26 mouse cellular contexts compared by ENCODE assay signal in genomic region chr19:11321123-11321522, GRCm38 (mm10). TPM values are rescaled to one million over a fixed set of nuclear protein-coding genes. Genes with fewer than 3 reads are reported as not detected.
DNase-seq lines count a peak whose midpoint lies in the region; ATAC-seq and TF ChIP-seq lines count a peak whose summit lies in the region.
"Had no signal": no experiment of that assay in that cellular context is flagged by ENCODE, and none has a peak within 500 bp of the region (broad histone marks: within the 10 kb centered on the region; RNA-seq: fewer than 3 reads in every experiment).

No protein-coding gene starts in this region.

- TF ChIP-seq EP300 in lung, postnatal 0 days (IDR thresholded peaks at IDR 0.05), result no peak

- H3K9me3 ChIP-seq in heart, embryonic 10.5 days, result no peaks in the 10 kb centered on the region
- H3K9me3 ChIP-seq in lung, postnatal 0 days (ENCODE audit: low read length), result no peaks in the 10 kb centered on the region
- H3K9me3 ChIP-seq: forebrain, embryonic 12.5 days; hindbrain, embryonic 12.5 days had no signal

- no peak overlapping the region for H3K4me2 ChIP-seq in lung, postnatal 0 days (replicated peaks; ENCODE audit: low read depth, low read length)
- H3K4me2 ChIP-seq: embryonic facial prominence, embryonic 12.5 days; forebrain, embryonic 12.5 days; hindbrain, embryonic 12.5 days had no signal

- DNase-seq in heart, adult 8-10 months (ENCODE audit: low spot score), result peak; percentile 16
- DNase-seq in heart, embryonic 10.5 days (ENCODE audit: low spot score), result no peak
- DNase-seq in lung, postnatal 0 days (ENCODE audit: low spot score), result peak; percentile 6
- no peak for DNase-seq in lung, postnatal 25 days (ENCODE audit: low spot score)
- DNase-seq in layer of hippocampus, postnatal 14 days (ENCODE audit: low spot score in 2 of 2), result no peak
- DNase-seq in cerebellum, postnatal 25 days, result no peak
- DNase-seq: adrenal gland, adult 8-10 months; adrenal gland, postnatal 36 days; cerebellum, adult 11 months; cerebellum, adult 8-10 months; cerebellum, postnatal 14 days; gastrocnemius, postnatal 14 days; heart, postnatal 10 days; heart, postnatal 4 days had no signal

- H3K4me3 ChIP-seq in heart, embryonic 10.5 days, result no peak overlapping the region
- H3K4me3 ChIP-seq in lung, postnatal 0 days (ENCODE audit: low read depth, low read length), result no peak overlapping the region
- H3K4me3 ChIP-seq in macrophage (ENCODE audit: inconsistent target), result no peak overlapping the region
- H3K4me3 ChIP-seq: embryonic facial prominence, embryonic 12.5 days; forebrain, embryonic 12.5 days; hindbrain, embryonic 12.5 days had no signal

- H3K27ac ChIP-seq in heart, embryonic 10.5 days, result no peak overlapping the region
- no peak overlapping the region for H3K27ac ChIP-seq in lung, postnatal 0 days (ENCODE audit: low read length)
- H3K27ac ChIP-seq in macrophage, result peak overlapping the region; percentile 80
- H3K27ac ChIP-seq: embryonic facial prominence, embryonic 12.5 days; forebrain, embryonic 12.5 days; hindbrain, embryonic 12.5 days had no signal

- H3K4me1 ChIP-seq in heart, embryonic 10.5 days, result no peaks in the 10 kb centered on the region
- no peaks in the 10 kb centered on the region for H3K4me1 ChIP-seq in lung, postnatal 0 days (ENCODE audit: insufficient read depth, low read depth, low read length)
- H3K4me1 ChIP-seq: embryonic facial prominence, embryonic 12.5 days; forebrain, embryonic 12.5 days; hindbrain, embryonic 12.5 days had no signal

- no peak for TF ChIP-seq CTCF in lung, postnatal 0 days (IDR thresholded peaks at IDR 0.05)

- peaks cover 10% of the 10 kb centered on the region; the same call in 1 of the 2 replicates for H3K79me2 ChIP-seq in macrophage (ENCODE audit: inconsistent target)

- H3K36me3 ChIP-seq in heart, embryonic 10.5 days, result no peaks in the 10 kb centered on the region
- H3K36me3 ChIP-seq in lung, postnatal 0 days (ENCODE audit: insufficient read depth, low read length), result no peaks in the 10 kb centered on the region
- peaks cover 14% of the 10 kb centered on the region; the same call in 1 of the 2 replicates for H3K36me3 ChIP-seq in macrophage (ENCODE audit: inconsistent target)
- H3K36me3 ChIP-seq: embryonic facial prominence, embryonic 12.5 days; forebrain, embryonic 12.5 days; hindbrain, embryonic 12.5 days had no signal

- H3K9ac ChIP-seq in lung, postnatal 0 days (replicated peaks; ENCODE audit: low read depth), result no peak overlapping the region
- H3K9ac ChIP-seq: embryonic facial prominence, embryonic 12.5 days; forebrain, embryonic 12.5 days; hindbrain, embryonic 12.5 days had no signal

- ATAC-seq in lung, postnatal 0 days, result no peak
- ATAC-seq: forebrain, embryonic 16.5 days; hindbrain, embryonic 16.5 days; inflammation-experienced regulatory T-cells, adult 6 months had no signal

- H3K27me3 ChIP-seq in heart, embryonic 10.5 days (ENCODE audit: insufficient read depth, poor library complexity, severe bottlenecking), result no peaks in the 10 kb centered on the region
- no peaks in the 10 kb centered on the region for H3K27me3 ChIP-seq in lung, postnatal 0 days (replicated peaks; ENCODE audit: insufficient read depth, low read length)
- H3K27me3 ChIP-seq: CH12.LX; embryonic facial prominence, embryonic 12.5 days; forebrain, embryonic 12.5 days; hindbrain, embryonic 12.5 days had no signal

- WGBS in heart, embryonic 10.5 days, result 87% methylated on average over 1 of the region's 1 CpGs
- 57% methylated on average over 1 of the region's 1 CpGs for WGBS in lung, postnatal 0 days
- WGBS in macrophage (ENCODE audit: missing documents), result 13% methylated on average over 1 of the region's 1 CpGs

RNA-seq across cellular contexts. Expression of gene Ms4a14, which starts 6.9 kb away (rescaled TPM):
- under 1 TPM in 3 of 4 experiments, not detected in 1; 0.12 to 0.20 (median 0.13) TPM for total RNA-seq in heart, adult 8-10 months (2022)
- polyA plus RNA-seq in heart, embryonic 10.5 days (2016; fragmentation: Nextera tagmentation; extraction: Ambion mirVana), result not detected in 2 replicates
- 0.05 and 0.07 TPM in 2 replicates for polyA plus RNA-seq in lung, postnatal 0 days (2015; fragmentation: Nextera tagmentation; extraction: Ambion mirVana)
- 100 to 1,000 TPM; 120 to 991 (median 624) TPM for total RNA-seq in macrophage (2018; cell fraction: chromatin; rRNA removed)
- total RNA-seq in macrophage (2018; cell fraction: cytosol; rRNA removed), result 100 to 1,000 TPM in 2 of 26 experiments, 10 to 100 TPM in 24; 24.9 to 106 (median 61.5) TPM
- total RNA-seq in macrophage (2018; cell fraction: nucleus; rRNA removed), result 100 to 1,000 TPM; 172 to 781 (median 506) TPM
- polyA plus RNA-seq in macrophage (2018), result 36.7 to 102 TPM (median 69.8 TPM) in 3 replicates
- total RNA-seq in layer of hippocampus, postnatal 14 days (2021), result not detected
- total RNA-seq: CH12.LX; heart, postnatal 4 days had no signal
- polyA plus RNA-seq: embryonic facial prominence, embryonic 12.5 days; forebrain, embryonic 12.5 days; forebrain, embryonic 16.5 days; hindbrain, embryonic 12.5 days; hindbrain, embryonic 16.5 days; inflammation-experienced regulatory T-cells, adult 6 months had no signal

RNA-seq across cellular contexts. Expression of gene Ms4a7, which starts 14.8 kb away (rescaled TPM):
- total RNA-seq in heart, adult 8-10 months (2022), result 1 to 10 TPM in 2 of 4 experiments, under 1 TPM in 2; 0.59 to 1.9 (median 1.2) TPM
- not detected in 2 replicates for polyA plus RNA-seq in heart, embryonic 10.5 days (2016; fragmentation: Nextera tagmentation; extraction: Ambion mirVana)
- 11.2 and 12.6 TPM in 2 replicates for polyA plus RNA-seq in lung, postnatal 0 days (2015; fragmentation: Nextera tagmentation; extraction: Ambion mirVana)
- total RNA-seq in macrophage (2018; cell fraction: chromatin; rRNA removed), result 1,000 to 10,000 TPM in 13 of 26 experiments, 100 to 1,000 TPM in 13; 303 to 1,575 (median 1,009) TPM
- 1,000 to 10,000 TPM in 25 of 26 experiments, 100 to 1,000 TPM in 1; 984 to 1,503 (median 1,237) TPM for total RNA-seq in macrophage (2018; cell fraction: cytosol; rRNA removed)
- total RNA-seq in macrophage (2018; cell fraction: nucleus; rRNA removed), result 1,000 to 10,000 TPM in 23 of 26 experiments, 100 to 1,000 TPM in 3; 589 to 1,469 (median 1,159) TPM
- 1,229 to 1,780 TPM (median 1,290 TPM) in 3 replicates for polyA plus RNA-seq in macrophage (2018)
- total RNA-seq in layer of hippocampus, postnatal 14 days (2021), result under 1 TPM; 0.28 to 0.69 TPM

RNA-seq across cellular contexts. Expression of gene Ms4a5, which starts 37.5 kb away (rescaled TPM):
- not detected for total RNA-seq in heart, adult 8-10 months (2022)
- polyA plus RNA-seq in heart, embryonic 10.5 days (2016; fragmentation: Nextera tagmentation; extraction: Ambion mirVana), result not detected in 2 replicates
- not detected in 2 replicates for polyA plus RNA-seq in lung, postnatal 0 days (2015; fragmentation: Nextera tagmentation; extraction: Ambion mirVana)
- not detected for total RNA-seq in macrophage (2018; cell fraction: chromatin; rRNA removed)
- not detected for total RNA-seq in macrophage (2018; cell fraction: cytosol; rRNA removed)
- not detected for total RNA-seq in macrophage (2018; cell fraction: nucleus; rRNA removed)
- polyA plus RNA-seq in macrophage (2018), result not detected in 3 replicates
- total RNA-seq in layer of hippocampus, postnatal 14 days (2021), result not detected
- total RNA-seq: adrenal gland, adult 8-10 months; adrenal gland, postnatal 36 days; CH12.LX; gastrocnemius, postnatal 14 days; heart, postnatal 10 days; heart, postnatal 4 days had no signal
- polyA plus RNA-seq: brain, embryonic 14.5 days; cortical plate, adult 2 months; embryonic facial prominence, embryonic 12.5 days; forebrain, embryonic 12.5 days; forebrain, embryonic 16.5 days; frontal cortex, adult 2 months; heart, embryonic 14.5 days; hindbrain, embryonic 12.5 days; hindbrain, embryonic 16.5 days; inflammation-experienced regulatory T-cells, adult 6 months had no signal

RNA-seq across cellular contexts. Expression of gene Ms4a4a, which starts 54.2 kb away (rescaled TPM):
- 1 to 10 TPM; 1.5 to 5.5 (median 2.8) TPM for total RNA-seq in heart, adult 8-10 months (2022)
- 0.17 and 0.33 TPM in 2 replicates for polyA plus RNA-seq in heart, embryonic 10.5 days (2016; fragmentation: Nextera tagmentation; extraction: Ambion mirVana)
- polyA plus RNA-seq in lung, postnatal 0 days (2015; fragmentation: Nextera tagmentation; extraction: Ambion mirVana), result 5.6 and 6.6 TPM in 2 replicates
- 100 to 1,000 TPM in 14 of 26 experiments, 10 to 100 TPM in 12; 31.7 to 275 (median 102) TPM for total RNA-seq in macrophage (2018; cell fraction: chromatin; rRNA removed)
- total RNA-seq in macrophage (2018; cell fraction: cytosol; rRNA removed), result 100 to 1,000 TPM; 219 to 786 (median 517) TPM
- 100 to 1,000 TPM; 115 to 503 (median 234) TPM for total RNA-seq in macrophage (2018; cell fraction: nucleus; rRNA removed)
- polyA plus RNA-seq in macrophage (2018), result 260 to 797 TPM (median 552 TPM) in 3 replicates
- 1 to 10 TPM in 1 of 2 experiments, under 1 TPM in 1; 0.64 to 1.6 TPM for total RNA-seq in layer of hippocampus, postnatal 14 days (2021)
- total RNA-seq: CH12.LX had no signal

RNA-seq across cellular contexts. Expression of gene Ms4a1, which starts 55.1 kb away (rescaled TPM):
- under 1 TPM; 0.33 to 0.78 (median 0.34) TPM for total RNA-seq in heart, adult 8-10 months (2022)
- polyA plus RNA-seq in heart, embryonic 10.5 days (2016; fragmentation: Nextera tagmentation; extraction: Ambion mirVana), result not detected in 2 replicates
- polyA plus RNA-seq in lung, postnatal 0 days (2015; fragmentation: Nextera tagmentation; extraction: Ambion mirVana), result 0.91 and 1.6 TPM in 2 replicates
- total RNA-seq in macrophage (2018; cell fraction: chromatin; rRNA removed), result under 1 TPM in 2 of 26 experiments, not detected in 24; 0.12 to 0.23 TPM
- under 1 TPM in 9 of 26 experiments, not detected in 17; 0.03 to 0.09 (median 0.05) TPM for total RNA-seq in macrophage (2018; cell fraction: cytosol; rRNA removed)
- total RNA-seq in macrophage (2018; cell fraction: nucleus; rRNA removed), result under 1 TPM in 5 of 26 experiments, not detected in 21; 0.18 to 0.34 (median 0.24) TPM
- polyA plus RNA-seq in macrophage (2018), result 0.07 to 0.09 TPM in 2 of 3 replicates, not detected in the other
- not detected for total RNA-seq in layer of hippocampus, postnatal 14 days (2021)
- polyA plus RNA-seq: brain, embryonic 14.5 days; forebrain, embryonic 12.5 days; forebrain, embryonic 16.5 days; heart, embryonic 14.5 days; hindbrain, embryonic 12.5 days; hindbrain, embryonic 16.5 days had no signal

Comparison
In these comparisons a context has a peak if more than half of its experiments do, and no peak if none do; other contexts are left out.
1. DNase-seq: peak in heart, adult 8-10 months (single experiment) and lung, postnatal 0 days (single experiment); none in heart, embryonic 10.5 days (single experiment), lung, postnatal 25 days (single experiment), layer of hippocampus, postnatal 14 days (0 of 2) and cerebellum, postnatal 25 days (0 of 2).
2. RNA of gene Ms4a14, which starts 6.9 kb away (polyA plus RNA-seq): 36.7 to 102 TPM in macrophage; 0.05 to 0.07 TPM in lung, postnatal 0 days and not detected in heart, embryonic 10.5 days; every median in the first group is over 10 times any median in the second.
3. RNA of gene Ms4a7, which starts 14.8 kb away (polyA plus RNA-seq): 1,229 to 1,780 TPM in macrophage; 11.2 to 12.6 TPM in lung, postnatal 0 days and not detected in heart, embryonic 10.5 days; every median in the first group is over 10 times any median in the second.